In genomic region chr19:55710841-55711240, GRCm38 (mm10) we compare ENCODE assay signal across 18 mouse cellular contexts.
"Had no signal": no experiment of that assay in that cellular context is flagged by ENCODE, and none has a peak within 500 bp of the region (broad histone marks: within the 10 kb centered on the region; RNA-seq: fewer than 3 reads in every experiment).

No protein-coding gene starts in this region.

- DNase-seq: cerebellum, adult 2 months; cerebellum, adult 8-10 months; cerebellum, adult 9-10 months; cerebellum, adult 9-11 months; cerebellum, postnatal 10 days; cerebellum, postnatal 14 days; cerebellum, postnatal 25 days; cerebellum, postnatal 36 days; embryo, embryonic 11 days; forebrain, postnatal 0 days; gastrocnemius, adult 2 months; gastrocnemius, postnatal 10 days; gastrocnemius, postnatal 14 days; gastrocnemius, postnatal 25 days; gastrocnemius, postnatal 36 days; heart, adult 11 months; heart, adult 18-20 months; heart, adult 2 months had no signal
